Mouse (Mus musculus) stomach, embryonic 15.5 days (tissue): ENCODE results near the gene Tbc1d22b. TPM values are rescaled to one million over a fixed set of nuclear protein-coding genes. Genes with fewer than 3 reads are reported as not detected.
A peak's percentile ranks its signal among the peaks of the same experiment; 100 is the strongest.

Experiments
- ATAC-seq: fragments of 200-750 bp; cut with Nextera tagmentation; 2 replicates; pipeline ENCODE4 v1.8.0; 2017; ENCODE audit warnings: low read depth, moderate number of reproducible peaks, moderate TSS enrichment; ENCODE audit not compliant: insufficient read depth, low FRiP score
- H3K27ac ChIP-seq: fragments of 300-500 bp; sonication (generic); 2 replicates; pipeline ENCODE4 v1.5.1; 2015; ENCODE audit warnings: mild to moderate bottlenecking, inconsistent platforms
- H3K27me3 ChIP-seq: fragments of 300-500 bp; sonication (generic); replicated peaks from 2 replicates; pipeline ENCODE4 v1.6.1; 2015; ENCODE audit warnings: inconsistent platforms
- H3K36me3 ChIP-seq: fragments of 300-500 bp; sonication (generic); 2 replicates; pipeline ENCODE4 v1.6.1; 2015; ENCODE audit warnings: inconsistent platforms
- H3K4me1 ChIP-seq: fragments of 300-500 bp; sonication (generic); 2 replicates; pipeline ENCODE4 v1.6.1; 2015; ENCODE audit warnings: inconsistent platforms
- H3K4me2 ChIP-seq: fragments of 300-500 bp; sonication (generic); 2 replicates; pipeline ENCODE4 v1.6.1; 2015; ENCODE audit warnings: mild to moderate bottlenecking, inconsistent platforms
- H3K4me3 ChIP-seq: fragments of 300-500 bp; sonication (generic); replicated peaks from 2 replicates; pipeline ENCODE4 v1.5.1; 2015; ENCODE audit warnings: inconsistent platforms
- H3K9ac ChIP-seq: fragments of 300-500 bp; sonication (generic); 2 replicates; pipeline ENCODE4 v1.6.1; 2015; ENCODE audit warnings: inconsistent platforms
- H3K9me3 ChIP-seq: fragments of 300-500 bp; sonication (generic); 2 replicates; pipeline ENCODE4 v1.6.1; 2016; ENCODE audit warnings: inconsistent platforms
- WGBS: fragments of 180-500 bp; shearing (Covaris S2); methylation state at CpG from one replicate; pipeline ENCODE4 v1.1.7; 2015; 5-methylcytosine and 5-hydroxymethylcytosine counted together
- polyA plus RNA-seq: library from polyadenylated mRNA; unstranded; fragments of >200 nt; fragmentation: Nextera tagmentation; extraction: Ambion mirVana; gene quantifications from 2 replicates; pipeline ENCODE4 v1.2.1, GENCODE M21; 2015

The Tbc1d22b gene
- polyA plus RNA-seq, 1 experiment from 2014 or later, result 12.2 TPM

DNA sequence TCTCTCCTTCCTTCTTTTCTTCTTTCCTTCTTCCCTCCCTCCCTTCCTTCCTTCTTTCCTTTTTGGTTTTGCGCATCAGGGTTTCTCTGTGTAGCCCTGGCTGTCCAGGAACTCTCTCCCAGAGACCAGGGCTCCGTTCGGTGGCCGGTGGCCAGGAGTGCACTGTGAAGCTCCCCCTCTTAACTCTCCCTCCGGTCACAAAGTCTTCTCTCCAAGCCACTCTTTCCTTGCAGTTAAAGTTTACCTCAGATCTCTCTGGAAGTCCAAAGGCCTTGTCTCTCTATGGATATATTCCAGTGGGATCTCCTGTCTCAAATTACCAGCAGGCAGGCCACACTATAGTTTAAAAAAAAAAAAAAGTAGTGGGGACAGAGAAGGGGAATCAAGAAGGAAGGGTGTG lies 4.3 kb upstream of the Tbc1d22b start:
- no peak overlapping the region for H3K4me3 ChIP-seq
- no peak overlapping the region for H3K4me2 ChIP-seq
- WGBS, result 90% methylated on average over 5 of the region's 5 CpGs
- H3K4me1 ChIP-seq, result peaks cover 5% of the 10 kb centered on the region
- H3K9me3 ChIP-seq, result no peaks in the 10 kb centered on the region
- H3K9ac ChIP-seq, result no peak overlapping the region
- no peak for ATAC-seq
- H3K36me3 ChIP-seq, result no peaks in the 10 kb centered on the region
- no peak overlapping the region for H3K27ac ChIP-seq
- no peaks in the 10 kb centered on the region for H3K27me3 ChIP-seq

DNA sequence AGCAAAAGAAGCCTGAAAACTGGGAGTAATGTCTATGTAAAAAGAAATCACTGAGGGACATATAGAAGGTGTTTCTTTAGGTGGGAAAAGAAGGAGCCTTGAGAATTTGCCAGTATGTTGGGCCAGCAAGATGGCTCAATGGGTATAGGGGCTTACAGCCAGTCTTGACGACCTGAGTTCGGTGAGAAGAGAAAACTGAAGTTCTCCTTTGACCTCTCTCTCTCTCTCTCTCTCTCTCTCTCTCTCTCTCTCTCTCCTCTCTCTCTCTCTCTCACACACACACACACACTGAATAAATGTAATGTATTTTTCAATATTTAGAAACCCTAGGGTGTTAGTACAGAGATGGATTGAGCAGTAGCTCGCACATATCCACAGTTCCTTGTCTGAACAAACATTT lies 1.1 kb upstream of the Tbc1d22b start:
- no peak overlapping the region for H3K27ac ChIP-seq
- no peaks in the 10 kb centered on the region for H3K9me3 ChIP-seq
- no peaks in the 10 kb centered on the region for H3K27me3 ChIP-seq
- H3K9ac ChIP-seq, result no peak overlapping the region
- H3K4me1 ChIP-seq, result peaks cover 15% of the 10 kb centered on the region
- H3K4me2 ChIP-seq, result no peak overlapping the region
- no peaks in the 10 kb centered on the region for H3K36me3 ChIP-seq
- no peak overlapping the region for H3K4me3 ChIP-seq
- ATAC-seq, result no peak
- WGBS, result 57% methylated on average over 3 of the region's 3 CpGs

DNA sequence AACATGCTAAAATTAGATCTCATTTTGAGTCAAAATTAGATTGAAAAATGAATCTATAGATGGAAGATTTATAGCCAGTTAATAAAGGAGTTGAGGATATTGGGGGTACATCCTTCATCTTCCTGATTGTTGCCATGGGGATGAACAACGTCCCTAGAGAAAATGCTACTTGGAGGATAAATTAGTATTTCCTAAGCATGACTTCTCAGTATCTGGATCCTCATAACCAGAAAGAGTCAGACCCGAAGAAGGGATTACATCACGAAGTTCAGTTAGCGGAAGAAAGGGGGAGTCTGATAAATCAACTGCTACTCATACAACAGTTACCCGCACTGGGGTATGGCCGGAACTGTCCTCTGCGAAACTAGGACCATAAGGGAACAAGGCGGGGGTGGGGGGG lies 591 bp upstream of the Tbc1d22b start:
- H3K4me3 ChIP-seq, result peak overlapping the region; percentile 94; the same call in 1 of the 2 replicates
- H3K9ac ChIP-seq, result no peak overlapping the region
- H3K27ac ChIP-seq, result no peak overlapping the region
- no peak for ATAC-seq
- no peaks in the 10 kb centered on the region for H3K9me3 ChIP-seq
- no peaks in the 10 kb centered on the region for H3K27me3 ChIP-seq
- no peaks in the 10 kb centered on the region for H3K36me3 ChIP-seq
- WGBS, result 45% methylated on average over 8 of the region's 8 CpGs
- peaks cover 15% of the 10 kb centered on the region for H3K4me1 ChIP-seq
- H3K4me2 ChIP-seq, result peak overlapping the region; percentile 90

DNA sequence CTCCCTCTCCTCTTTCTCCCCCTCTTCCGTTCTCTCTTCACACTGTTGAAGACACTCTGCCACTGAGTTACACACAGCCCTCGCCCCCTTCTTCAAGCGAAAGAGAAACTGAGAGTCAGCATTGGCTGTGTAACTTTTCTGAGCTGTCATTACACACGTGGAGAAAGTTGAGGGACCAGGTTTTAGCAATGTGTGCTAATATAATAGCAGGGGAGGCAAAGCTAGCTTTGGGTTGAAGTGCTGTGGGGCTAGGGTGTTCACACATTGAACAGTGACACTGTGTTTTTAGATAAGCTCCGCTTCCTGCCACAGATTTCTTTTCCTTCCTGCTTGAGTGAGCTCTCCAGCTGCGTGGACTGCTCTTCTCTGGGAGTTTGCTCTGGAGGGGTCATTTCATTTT lies 1.4 kb downstream of the Tbc1d22b start:
- no peaks in the 10 kb centered on the region for H3K36me3 ChIP-seq
- H3K9me3 ChIP-seq, result no peaks in the 10 kb centered on the region
- H3K9ac ChIP-seq, result no peak overlapping the region
- no peaks in the 10 kb centered on the region for H3K27me3 ChIP-seq
- no peak overlapping the region for H3K27ac ChIP-seq
- peak overlapping the region; percentile 90 for H3K4me2 ChIP-seq
- no peak overlapping the region for H3K4me3 ChIP-seq
- ATAC-seq, result no peak
- WGBS, result 42% methylated on average over 6 of the region's 6 CpGs
- peaks cover 15% of the 10 kb centered on the region for H3K4me1 ChIP-seq

DNA sequence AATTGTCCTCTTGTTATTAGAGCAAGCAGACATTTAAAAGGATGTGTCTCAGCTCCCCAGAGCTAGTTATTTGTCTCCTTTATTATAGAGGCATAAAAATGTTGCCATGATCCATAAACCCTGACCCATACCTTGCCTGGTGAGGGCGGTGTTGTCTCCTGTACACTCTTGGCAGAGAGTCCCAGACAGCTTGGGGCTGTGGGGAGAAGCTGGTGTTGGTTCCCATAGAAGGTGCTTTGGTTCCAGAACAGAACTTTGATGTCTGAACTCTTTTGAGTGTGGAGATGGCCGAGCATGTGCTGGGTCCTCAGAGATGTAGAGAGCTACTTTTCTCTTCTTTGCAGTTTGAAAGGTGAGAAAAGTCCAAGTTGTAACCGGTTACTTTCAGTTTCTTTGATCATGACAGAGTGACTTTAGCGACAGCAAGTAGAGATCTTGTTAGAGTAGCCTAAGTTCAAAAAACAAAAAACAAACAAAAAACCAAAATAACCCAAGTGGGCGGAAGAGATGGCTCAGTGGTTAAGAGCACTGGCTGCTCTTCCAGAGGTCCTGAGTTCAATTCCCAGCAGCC lies 2.7 kb downstream of the Tbc1d22b start, which contains the start of gene Tmem217:
Gene Tmem217, minus strand, starts transcription at position 224 of the 571 bp plus-strand sequence.
- no peaks in the 10 kb centered on the region for H3K27me3 ChIP-seq
- no peaks in the 10 kb centered on the region for H3K36me3 ChIP-seq
- H3K4me2 ChIP-seq, result peak within 1 kb of the TSS; percentile 90
- no peak within 1 kb of the TSS for H3K27ac ChIP-seq
- no peak within 1 kb of the TSS for H3K4me3 ChIP-seq
- H3K9ac ChIP-seq, result no peak within 1 kb of the TSS
- no peaks in the 10 kb centered on the region for H3K9me3 ChIP-seq
- no peak for ATAC-seq
- WGBS, result 86% methylated on average over 5 of the region's 5 CpGs
- peaks cover 24% of the 10 kb centered on the region for H3K4me1 ChIP-seq

DNA sequence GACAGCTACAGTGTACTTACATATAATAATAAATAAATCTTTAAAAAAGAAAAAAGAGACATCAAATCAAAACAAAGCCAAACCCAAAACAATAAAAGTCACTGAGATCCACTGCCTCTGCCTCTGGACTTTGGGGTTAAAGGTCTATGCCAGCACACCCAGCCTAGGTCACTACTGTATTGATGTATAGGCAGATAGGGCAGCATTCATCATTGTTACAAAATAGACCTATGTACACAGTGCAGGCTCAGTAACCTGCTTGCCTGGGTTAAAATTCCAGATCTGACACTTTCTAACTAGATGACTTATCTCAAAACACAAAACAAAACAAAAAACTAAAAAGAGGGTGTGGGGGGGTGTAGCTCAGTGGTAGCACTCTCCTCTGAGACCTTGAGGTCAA lies 4.6 kb downstream of the Tbc1d22b start:
- H3K36me3 ChIP-seq, result no peaks in the 10 kb centered on the region
- H3K4me3 ChIP-seq, result no peak overlapping the region
- no peaks in the 10 kb centered on the region for H3K27me3 ChIP-seq
- H3K4me1 ChIP-seq, result peaks cover 28% of the 10 kb centered on the region
- no peak for ATAC-seq
- H3K9ac ChIP-seq, result no peak overlapping the region
- H3K9me3 ChIP-seq, result no peaks in the 10 kb centered on the region
- H3K27ac ChIP-seq, result no peak overlapping the region
- no peak overlapping the region for H3K4me2 ChIP-seq

DNA sequence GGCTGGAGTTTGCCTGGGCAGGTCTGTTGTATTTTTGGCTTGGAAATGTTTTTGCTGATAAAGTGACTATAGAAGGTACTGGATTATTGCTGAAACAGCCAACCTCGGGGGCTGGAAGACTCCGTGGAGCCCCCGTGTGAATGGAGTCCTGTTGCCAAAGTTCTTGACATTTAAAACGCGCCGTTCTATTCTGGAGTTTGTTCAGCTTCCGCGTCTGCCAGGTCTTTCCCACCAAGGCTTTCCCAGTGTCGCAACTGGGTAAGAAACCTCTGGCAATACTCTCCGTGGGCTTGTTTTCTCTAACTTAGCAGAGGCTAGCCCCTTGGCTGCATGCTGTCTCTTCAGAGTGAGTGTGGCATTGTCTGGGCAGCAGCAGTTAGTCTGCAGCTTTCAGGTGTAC lies 6.9 kb downstream of the Tbc1d22b start:
- Histone ChIP-seq H3K27ac (peak overlapping the region; percentile 70), H3K36me3 (no peaks in the 10 kb centered on the region), H3K4me2 (0 out of 2 replicates have a peak overlapping the region, but pooled peaks have one; percentile 11), H3K9me3 (no peaks in the 10 kb centered on the region), H3K27me3 (no peaks in the 10 kb centered on the region), H3K4me1 (peaks cover 15% of the 10 kb centered on the region), H3K9ac (no peak overlapping the region), H3K4me3 (no peak overlapping the region)
- no peak for ATAC-seq
- WGBS, result 64% methylated on average over 10 of the region's 10 CpGs

DNA sequence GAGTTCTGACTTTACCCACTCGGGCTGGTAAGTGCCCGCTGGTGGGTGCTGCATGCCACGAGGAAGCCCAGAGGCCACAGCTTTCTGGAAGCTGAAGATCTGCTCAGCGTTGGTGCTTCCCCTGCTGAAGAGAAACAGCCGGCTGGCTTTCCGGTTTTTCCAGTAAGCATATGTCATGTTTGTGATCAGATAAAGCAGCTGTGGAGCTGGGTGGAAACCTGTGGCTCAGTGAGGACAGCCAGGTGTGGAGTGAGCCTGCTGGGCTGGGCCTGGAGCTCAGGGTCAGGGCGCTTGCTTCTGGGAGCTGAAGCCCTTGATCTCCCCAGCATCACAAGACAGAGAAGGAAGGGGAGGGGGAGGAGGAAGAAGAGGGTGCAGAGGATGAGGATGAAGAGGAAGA lies 7.3 kb downstream of the Tbc1d22b start:
- peak; percentile 83 for ATAC-seq
- 41% methylated on average over 7 of the region's 7 CpGs for WGBS
- H3K27ac ChIP-seq, result peak overlapping the region; percentile 70

DNA sequence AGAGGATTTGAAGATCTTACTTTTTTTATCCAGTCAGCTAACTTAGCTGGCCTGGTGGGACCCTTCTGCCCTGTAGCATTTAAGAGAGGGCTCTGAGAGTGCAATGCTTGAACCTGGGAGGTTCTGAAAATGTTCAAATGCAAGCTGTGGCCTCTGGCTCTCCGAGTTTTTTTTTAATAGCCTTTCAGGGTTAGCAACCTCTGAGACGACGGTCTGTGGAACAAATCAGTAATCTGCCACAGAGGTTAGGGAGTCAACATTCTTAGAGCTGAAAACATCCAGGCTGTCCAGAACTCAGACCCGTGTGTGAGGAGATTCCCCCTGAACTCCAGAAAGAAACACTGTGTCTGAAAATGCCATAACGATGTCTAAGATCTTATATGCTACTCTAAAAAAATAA lies 8.9 kb downstream of the Tbc1d22b start:
- no peak for ATAC-seq
- 61% methylated on average over 5 of the region's 5 CpGs for WGBS
- no peak overlapping the region for H3K4me2 ChIP-seq
- H3K36me3 ChIP-seq, result no peaks in the 10 kb centered on the region
- H3K4me3 ChIP-seq, result no peak overlapping the region
- H3K27me3 ChIP-seq, result no peaks in the 10 kb centered on the region
- peaks cover 15% of the 10 kb centered on the region for H3K4me1 ChIP-seq
- no peak overlapping the region for H3K9ac ChIP-seq
- no peak overlapping the region for H3K27ac ChIP-seq
- H3K9me3 ChIP-seq, result no peaks in the 10 kb centered on the region

More for the DNA sequence above, 7.3 kb downstream of the Tbc1d22b start:
- Histone ChIP-seq H3K4me1 (peaks cover 15% of the 10 kb centered on the region), H3K4me2 (0 out of 2 replicates have a peak overlapping the region, but pooled peaks have one; percentile 11), H3K27me3 (no peaks in the 10 kb centered on the region), H3K9ac (no peak overlapping the region), H3K9me3 (no peaks in the 10 kb centered on the region), H3K36me3 (no peaks in the 10 kb centered on the region), H3K4me3 (no peak overlapping the region)

DNA sequence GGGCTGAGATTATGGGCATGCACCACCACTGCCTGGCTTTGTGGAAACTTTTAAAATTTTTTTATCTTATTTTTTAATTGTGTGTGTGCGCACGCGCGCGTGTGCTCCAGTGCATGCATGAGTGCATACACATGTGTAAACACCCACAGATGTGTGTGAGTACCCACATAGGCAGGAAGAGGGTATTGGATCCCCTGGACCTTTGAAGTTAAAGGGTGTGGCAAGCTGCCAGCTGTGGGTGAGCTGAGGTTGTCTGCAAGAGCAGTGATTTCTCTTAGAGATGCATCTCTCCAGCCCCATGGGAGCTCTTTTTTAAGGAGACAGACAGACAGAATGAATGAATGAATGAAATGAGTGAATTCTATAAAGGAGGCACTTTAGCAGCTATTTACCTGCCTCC lies 15.9 kb downstream of the Tbc1d22b start:
- Histone ChIP-seq H3K36me3 (peaks cover 4% of the 10 kb centered on the region; the same call in 1 of the 2 replicates), H3K27me3 (no peaks in the 10 kb centered on the region), H3K4me1 (no peaks in the 10 kb centered on the region), H3K4me3 (no peak overlapping the region), H3K9me3 (no peaks in the 10 kb centered on the region), H3K27ac (no peak overlapping the region), H3K4me2 (no peak overlapping the region), H3K9ac (no peak overlapping the region)
- 99% methylated on average over 5 of the region's 5 CpGs for WGBS
- ATAC-seq, result no peak

DNA sequence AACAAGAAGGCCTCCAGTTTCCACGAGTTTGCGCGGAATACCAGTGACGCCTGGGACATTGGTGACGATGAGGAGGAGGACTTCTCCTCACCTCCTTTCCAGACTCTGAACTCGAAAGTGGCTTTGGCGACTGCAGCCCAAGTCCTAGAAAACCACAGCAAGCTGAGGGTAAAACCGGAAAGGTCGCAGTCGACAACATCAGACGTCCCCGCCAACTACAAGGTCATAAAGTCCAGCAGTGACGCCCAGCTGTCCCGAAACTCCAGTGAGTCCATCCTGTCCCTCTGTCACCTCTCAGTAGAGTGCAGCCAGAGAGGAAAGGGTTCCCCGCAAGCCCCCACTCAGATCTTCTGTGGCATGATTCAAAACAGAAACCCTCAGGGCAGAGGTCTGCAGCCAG lies 18.9 kb downstream of the Tbc1d22b start:
- H3K9ac ChIP-seq, result no peak overlapping the region
- 91% methylated on average over 15 of the region's 15 CpGs for WGBS
- H3K9me3 ChIP-seq, result no peaks in the 10 kb centered on the region
- no peak overlapping the region for H3K27ac ChIP-seq
- peaks cover 12% of the 10 kb centered on the region; the same call in 1 of the 2 replicates for H3K36me3 ChIP-seq
- no peak for ATAC-seq
- H3K27me3 ChIP-seq, result no peaks in the 10 kb centered on the region
- H3K4me2 ChIP-seq, result no peak overlapping the region
- H3K4me1 ChIP-seq, result no peaks in the 10 kb centered on the region
- no peak overlapping the region for H3K4me3 ChIP-seq

DNA sequence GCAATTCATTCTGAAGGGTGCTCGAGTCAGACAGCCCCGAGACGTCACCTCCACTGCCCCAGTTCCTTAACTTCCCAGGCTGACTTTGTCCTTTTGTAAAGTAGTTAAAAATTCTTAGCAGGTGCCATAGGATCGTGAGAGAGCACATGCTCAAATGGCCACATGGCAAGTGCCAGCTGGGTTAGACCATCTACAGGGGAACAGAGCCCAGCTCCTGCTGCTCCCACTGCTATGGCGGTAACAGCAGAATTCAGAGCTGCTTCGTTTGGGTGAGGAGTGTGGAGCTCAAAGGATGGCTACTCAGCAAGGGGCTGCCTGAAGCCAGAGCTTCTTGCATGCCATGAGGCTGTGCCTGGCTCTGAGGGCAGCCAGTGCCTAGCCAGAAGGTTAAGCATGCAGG lies 20.2 kb downstream of the Tbc1d22b start:
- Histone ChIP-seq H3K9ac (no peak overlapping the region), H3K9me3 (no peaks in the 10 kb centered on the region), H3K36me3 (peaks cover 12% of the 10 kb centered on the region; the same call in 1 of the 2 replicates), H3K27ac (no peak overlapping the region), H3K4me3 (no peak overlapping the region), H3K4me1 (no peaks in the 10 kb centered on the region), H3K4me2 (no peak overlapping the region), H3K27me3 (no peaks in the 10 kb centered on the region)
- 92% methylated on average over 6 of the region's 6 CpGs for WGBS
- ATAC-seq, result no peak
